Mouse (Mus musculus): Measurements from ENCODE around the gene Sars.

GRCm38 (mm10) chr3:108458380-108458779 lies 13.4 kb upstream of the Sars start:
- TF ChIP-seq CTCF (conservative IDR thresholded peaks at IDR 0.05 in 1 of 2, IDR thresholded peaks at IDR 0.05 in 1 of 2; ENCODE audit: low read depth in 2 of 2, low read length in 2 of 2) (no peak), HCFC1 (IDR thresholded peaks at IDR 0.05; ENCODE audit: low read depth, low read length) (peak; percentile 77), RCOR1 (conservative IDR thresholded peaks at IDR 0.05; ENCODE audit: low read depth, low read length) (no peak), NELFE (IDR thresholded peaks at IDR 0.05; ENCODE audit: low read depth, low read length) (peak; percentile 82), EP300 (IDR thresholded peaks at IDR 0.05; ENCODE audit: low read length) (no peak), CHD2 (IDR thresholded peaks at IDR 0.05; ENCODE audit: low read length) (0 out of 2 replicates have a peak, but pooled peaks have one; percentile 35), GABPA (IDR thresholded peaks at IDR 0.05; ENCODE audit: insufficient replicate concordance, low read depth, low read length) (no peak), MAFK (IDR thresholded peaks at IDR 0.05; ENCODE audit: insufficient replicate concordance, low read length) (no peak), POLR2A (IDR thresholded peaks at IDR 0.05; ENCODE audit: low read depth, low read length) (peak; percentile 83), MAX (IDR thresholded peaks at IDR 0.05; ENCODE audit: low read length) (no peak), CHD1 (IDR thresholded peaks at IDR 0.05; ENCODE audit: low read depth, low read length) (no peak), ZNF384 (IDR thresholded peaks at IDR 0.05; ENCODE audit: low read depth, low read length) (peak; percentile 73; the same call in 1 of the 2 replicates)

Measured in CH12.LX (cell line).